Mouse (Mus musculus) liver, embryonic 14.5 days (tissue): ENCODE measurements around the gene Tyw1. TPM values are rescaled to one million over a fixed set of nuclear protein-coding genes. Genes with fewer than 3 reads are reported as not detected.

Experiments
- ATAC-seq: fragments of 200-750 bp; cut with Nextera tagmentation; 2 replicates; pipeline ENCODE4 v1.8.0; 2017; ENCODE audit warnings: moderate number of reproducible peaks, mild to moderate bottlenecking, moderate library complexity; ENCODE audit not compliant: insufficient read depth
- DNase-seq, 3 experiments: peaks; one replicate each; pipeline ENCODE4 v3.0.0-alpha.2; 2012 to 2013; ENCODE audit warnings: low read depth in 3 of 3, low spot score in 3 of 3
- H3K27ac ChIP-seq: fragments of 300-500 bp; sonication (generic); 2 replicates; pipeline ENCODE4 v1.5.1; 2014; ENCODE audit warnings: moderate library complexity, mild to moderate bottlenecking, control low read depth, inconsistent platforms
- H3K27me3 ChIP-seq: fragments of 300-500 bp; sonication (generic); 2 replicates; pipeline ENCODE4 v1.6.1; 2014; ENCODE audit warnings: mild to moderate bottlenecking, low read length, moderate library complexity; ENCODE audit not compliant: control insufficient read depth, insufficient read depth
- H3K36me3 ChIP-seq: fragments of 300-500 bp; sonication (generic); replicated peaks from 2 replicates; pipeline ENCODE4 v1.6.1; 2014; ENCODE audit warnings: low read depth; ENCODE audit not compliant: control insufficient read depth, insufficient read depth
- H3K4me1 ChIP-seq, 2 experiments: fragments of 200-500 bp in 1 of 2; fragments of 300-500 bp in 1 of 2; sonication (generic) in 1 of 2; replicated peaks; 2 replicates each; pipeline ENCODE4 v1.6.1; 2012 to 2014; ENCODE audit warnings: antibody characterized with exemption in 1 of 2, inconsistent platforms in 1 of 2, low read length in 1 of 2; ENCODE audit not compliant: control insufficient read depth in 2 of 2, insufficient read depth in 2 of 2
- H3K4me2 ChIP-seq: fragments of 300-500 bp; sonication (generic); 2 replicates; pipeline ENCODE4 v1.6.1; 2014; ENCODE audit warnings: low read depth, mild to moderate bottlenecking, control low read depth, moderate library complexity
- H3K4me3 ChIP-seq, 2 experiments: fragments of 200-500 bp in 1 of 2; fragments of 300-500 bp in 1 of 2; sonication (generic) in 1 of 2; 2 replicates each; pipeline ENCODE4 v1.5.1; 2012 to 2014; ENCODE audit warnings: low read depth in 2 of 2, low read length in 2 of 2, mild to moderate bottlenecking in 2 of 2, control low read depth in 1 of 2, inconsistent platforms in 1 of 2, moderate library complexity in 1 of 2; ENCODE audit not compliant: insufficient read depth in 1 of 2
- H3K9ac ChIP-seq: fragments of 300-500 bp; sonication (generic); replicated peaks from 2 replicates; pipeline ENCODE4 v1.6.1; 2014; ENCODE audit warnings: mild to moderate bottlenecking, control low read depth, moderate library complexity
- H3K9me3 ChIP-seq: fragments of 300-500 bp; sonication (generic); 2 replicates; pipeline ENCODE4 v1.6.1; 2016; ENCODE audit warnings: low read length, mixed read lengths; ENCODE audit not compliant: control insufficient read depth
- CTCF ChIP-seq: IDR thresholded peaks from 2 replicates; pipeline ENCODE4 v1.5.1; 2016; ENCODE audit warnings: antibody characterized with exemption, low read depth, control low read depth
- EP300 ChIP-seq: IDR thresholded peaks from 2 replicates; pipeline ENCODE4 v1.6.1; 2016; ENCODE audit warnings: antibody characterized with exemption, low read depth
- WGBS: fragments of 180-500 bp; shearing (Covaris S2); extraction: QIAGEN DNeasy Blood & Tissue Kit; methylation state at CpG from one replicate; pipeline ENCODE4 v1.1.7; 2014; ENCODE audit not compliant: insufficient replicate concordance; 5-methylcytosine and 5-hydroxymethylcytosine counted together
- polyA plus RNA-seq, 2 experiments: library from polyadenylated mRNA; depleted of rRNA in 1 of 2; stranded (reverse) in 1 of 2; unstranded in 1 of 2; fragments of >200 nt; fragmentation: Nextera tagmentation in 1 of 2; extraction: Ambion mirVana in 1 of 2; gene quantifications; 2 replicates each; pipeline versions ENCODE4 v1.2.1 to v1.2.3; 2012 to 2014

Tyw1 gene
- polyA plus RNA-seq, 2 experiments: 6.8 to 12.1 TPM

DNA sequence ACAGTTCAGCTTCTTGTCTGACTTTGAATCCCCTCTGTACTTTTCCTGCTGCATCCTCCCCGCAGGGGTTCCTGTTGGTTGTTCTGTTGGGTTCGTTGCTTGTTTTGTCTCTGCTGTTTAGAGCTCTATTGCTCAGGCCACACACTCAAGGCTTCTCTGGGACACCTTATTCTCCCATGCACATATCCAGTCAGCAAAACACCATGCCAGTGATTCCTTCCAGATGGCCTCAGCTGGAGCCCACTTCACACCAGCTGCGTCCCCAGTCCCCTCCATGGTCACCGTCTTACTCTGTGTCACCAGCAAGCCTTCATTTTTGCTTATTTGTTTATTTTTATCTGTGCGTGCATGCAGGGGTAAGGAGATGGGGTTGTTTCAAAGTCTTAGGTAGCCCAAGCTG lies 38.5 kb downstream of the Tyw1 start:
- peaks cover 7% of the 10 kb centered on the region for H3K36me3 ChIP-seq
- H3K27ac ChIP-seq: no peak overlapping the region
- H3K9me3 ChIP-seq: no peaks in the 10 kb centered on the region
- H3K4me1 ChIP-seq: no peaks in the 10 kb centered on the region
- WGBS: 80% methylated on average over 5 of the region's 5 CpGs
- no peaks in the 10 kb centered on the region for H3K27me3 ChIP-seq
- ATAC-seq: no peak
- DNase-seq: no peak
- no peak overlapping the region for H3K4me2 ChIP-seq
- TF ChIP-seq EP300 (no peak), CTCF (no peak)
- H3K4me3 ChIP-seq: no peak overlapping the region
- no peak overlapping the region for H3K9ac ChIP-seq

DNA sequence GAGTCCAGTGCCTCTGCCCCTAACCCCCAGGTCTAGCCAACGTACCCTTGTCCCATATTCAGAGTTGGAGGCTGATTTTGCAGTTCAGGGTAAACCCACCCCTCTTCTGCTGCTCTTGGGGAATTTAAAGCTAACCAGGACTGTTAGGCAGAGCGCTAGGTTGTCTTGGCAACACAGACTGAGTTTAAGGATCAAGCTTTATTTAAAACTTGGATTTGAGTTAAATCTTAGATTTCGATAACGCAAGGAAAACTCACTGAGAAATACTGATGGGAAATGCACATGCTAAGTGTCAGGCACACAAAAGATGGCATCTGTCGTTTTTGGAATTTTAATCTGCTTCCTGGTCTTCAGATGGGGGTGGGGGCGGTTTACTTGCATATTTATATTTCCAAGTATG lies 39.2 kb downstream of the Tyw1 start:
- H3K4me3 ChIP-seq: no peak overlapping the region
- no peak for DNase-seq
- H3K9me3 ChIP-seq: no peaks in the 10 kb centered on the region
- peaks cover 3% of the 10 kb centered on the region for H3K36me3 ChIP-seq
- no peak overlapping the region for H3K9ac ChIP-seq
- no peak for ATAC-seq
- WGBS: 81% methylated on average over 6 of the region's 6 CpGs
- no peaks in the 10 kb centered on the region for H3K4me1 ChIP-seq
- H3K27ac ChIP-seq: no peak overlapping the region
- H3K4me2 ChIP-seq: no peak overlapping the region
- TF ChIP-seq EP300 (no peak), CTCF (no peak)
- no peaks in the 10 kb centered on the region for H3K27me3 ChIP-seq

- 67% methylated on average over 5 of the region's 5 CpGs for WGBS
- Histone ChIP-seq H3K27ac (no peak overlapping the region), H3K9ac (no peak overlapping the region), H3K4me3 (no peak overlapping the region), H3K4me2 (no peak overlapping the region), H3K4me1 (no peaks in the 10 kb centered on the region), H3K9me3 (no peaks in the 10 kb centered on the region), H3K27me3 (no peaks in the 10 kb centered on the region), H3K36me3 (peaks cover 3% of the 10 kb centered on the region)
- no peak for DNase-seq
- TF ChIP-seq EP300 (no peak), CTCF (peak; percentile 47)
- ATAC-seq: no peak
Measured at GRCm38 (mm10) chr5:130296071-130296470, 40.7 kb downstream of the Tyw1 start.

GRCm38 (mm10) chr5:130298831-130299460 lies 43.5 kb downstream of the Tyw1 start:
- Histone ChIP-seq H3K36me3 (peaks cover 3% of the 10 kb centered on the region), H3K4me3 (no peak overlapping the region), H3K27me3 (no peaks in the 10 kb centered on the region), H3K9me3 (no peaks in the 10 kb centered on the region), H3K9ac (no peak overlapping the region), H3K4me2 (no peak overlapping the region), H3K4me1 (no peaks in the 10 kb centered on the region), H3K27ac (no peak overlapping the region)
- ATAC-seq (no peak), DNase-seq (no peak)
- TF ChIP-seq CTCF: no peak
- no peak for TF ChIP-seq EP300
- 82% methylated on average over 9 of the region's 9 CpGs for WGBS

GRCm38 (mm10) chr5:130299526-130299925 lies 44.1 kb downstream of the Tyw1 start:
- WGBS: 86% methylated on average over 8 of the region's 8 CpGs
- ATAC-seq: no peak

More at GRCm38 (mm10) chr5:130299526-130299925, 44.1 kb downstream of the Tyw1 start:
- H3K27ac ChIP-seq: no peak overlapping the region
- no peak for DNase-seq
- no peak overlapping the region for H3K9ac ChIP-seq
- H3K36me3 ChIP-seq: peaks cover 6% of the 10 kb centered on the region
- no peaks in the 10 kb centered on the region for H3K27me3 ChIP-seq
- H3K4me1 ChIP-seq: no peaks in the 10 kb centered on the region
- H3K9me3 ChIP-seq: no peaks in the 10 kb centered on the region
- TF ChIP-seq CTCF (no peak), EP300 (no peak)
- H3K4me3 ChIP-seq: no peak overlapping the region
- no peak overlapping the region for H3K4me2 ChIP-seq
